Mouse (Mus musculus) kidney, postnatal 0 days (tissue): Measurements from ENCODE around the gene Dnah2. TPM values are rescaled to one million over a fixed set of nuclear protein-coding genes. Genes with fewer than 3 reads are reported as not detected.

Experiments used
- ATAC-seq: fragments of 200-750 bp; cut with Nextera tagmentation; replicated peaks from 2 replicates; pipeline ENCODE4 v1.8.0; 2017; ENCODE audit warnings: low read depth, moderate number of reproducible peaks, moderate TSS enrichment, moderate library complexity; ENCODE audit not compliant: low FRiP score
- DNase-seq: peaks from one replicate; pipeline ENCODE4 v3.0.0-alpha.2; 2016; ENCODE audit warnings: low spot score
- H3K27ac ChIP-seq: fragments of 300-500 bp; sonication (generic); 2 replicates; pipeline ENCODE4 v1.5.1; 2014; ENCODE audit warnings: mild to moderate bottlenecking
- H3K27me3 ChIP-seq: fragments of 300-500 bp; sonication (generic); 2 replicates; pipeline ENCODE4 v1.6.1; 2014; ENCODE audit warnings: low read length, mixed read lengths; ENCODE audit not compliant: insufficient read depth
- H3K36me3 ChIP-seq: fragments of 300-500 bp; sonication (generic); 2 replicates; pipeline ENCODE4 v1.6.1; 2014; ENCODE audit warnings: low read length, mixed read lengths; ENCODE audit not compliant: insufficient read depth
- H3K4me1 ChIP-seq: fragments of 300-500 bp; sonication (generic); replicated peaks from 2 replicates; pipeline ENCODE4 v1.6.1; 2014; ENCODE audit warnings: antibody characterized with exemption, low read length, mixed read lengths; ENCODE audit not compliant: insufficient read depth
- H3K4me2 ChIP-seq: fragments of 300-500 bp; sonication (generic); 2 replicates; pipeline ENCODE4 v1.6.1; 2014; ENCODE audit warnings: mild to moderate bottlenecking, low read length, moderate library complexity, mixed read lengths
- H3K4me3 ChIP-seq: fragments of 300-500 bp; sonication (generic); replicated peaks from 2 replicates; pipeline ENCODE4 v1.5.1; 2014; ENCODE audit warnings: low read depth, low read length
- H3K9ac ChIP-seq: fragments of 300-500 bp; sonication (generic); 2 replicates; pipeline ENCODE4 v1.6.1; 2014; ENCODE audit warnings: low read depth, low read length
- H3K9me3 ChIP-seq: fragments of 300-500 bp; sonication (generic); replicated peaks from 2 replicates; pipeline ENCODE4 v1.6.1; 2016; ENCODE audit warnings: low read length, inconsistent platforms, mixed read lengths
- CTCF ChIP-seq: IDR thresholded peaks from 2 replicates; pipeline ENCODE4 v1.5.1; 2016; ENCODE audit warnings: antibody characterized with exemption, low read depth, mild to moderate bottlenecking, moderate library complexity
- WGBS: fragments of 180-500 bp; shearing (Covaris S2); extraction: QIAGEN DNeasy Blood & Tissue Kit; methylation state at CpG from one replicate; pipeline ENCODE4 v1.1.7; 2014; 5-methylcytosine and 5-hydroxymethylcytosine counted together
- polyA plus RNA-seq: library from polyadenylated mRNA; unstranded; fragments of >200 nt; fragmentation: Nextera tagmentation; extraction: Ambion mirVana; gene quantifications from 2 replicates; pipeline ENCODE4 v1.2.1, GENCODE M21; 2015

The Dnah2 gene
- polyA plus RNA-seq, 1 experiment from 2014 or later, result 0.32 TPM

DNA sequence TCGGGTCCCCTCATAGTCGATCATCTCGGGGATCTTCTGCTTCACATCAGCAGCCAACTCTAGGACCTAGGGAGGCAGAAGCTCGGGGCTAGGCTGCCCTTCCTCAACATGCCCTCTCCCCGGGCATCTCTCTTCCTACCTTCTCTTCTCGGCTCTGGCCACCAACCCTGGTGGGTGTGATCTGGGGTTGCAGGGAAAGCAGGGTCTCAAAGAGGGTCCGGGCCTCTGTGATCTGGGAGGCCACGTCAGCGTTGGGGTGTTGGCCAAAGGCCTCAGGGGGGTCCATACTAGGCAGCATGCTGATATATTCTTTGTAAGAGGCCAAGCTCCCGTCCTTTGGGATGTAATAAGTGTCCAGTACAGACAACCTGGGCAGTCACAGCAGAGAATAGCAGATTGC, 126.1 kb downstream of the Dnah2 start:
- H3K36me3 ChIP-seq, result no peaks in the 10 kb centered on the region
- H3K27me3 ChIP-seq, result 0 out of 2 replicates have a peak, but pooled peaks cover 2% of the 10 kb centered on the region
- H3K9ac ChIP-seq, result no peak overlapping the region
- no peaks in the 10 kb centered on the region for H3K9me3 ChIP-seq
- ATAC-seq (no peak), DNase-seq (no peak)
- no peak overlapping the region for H3K27ac ChIP-seq
- no peak overlapping the region for H3K4me3 ChIP-seq
- H3K4me2 ChIP-seq, result no peak overlapping the region
- TF ChIP-seq CTCF, result no peak
- 94% methylated on average over 10 of the region's 10 CpGs for WGBS
- peaks cover 6% of the 10 kb centered on the region; the same call in 1 of the 2 replicates for H3K4me1 ChIP-seq

DNA sequence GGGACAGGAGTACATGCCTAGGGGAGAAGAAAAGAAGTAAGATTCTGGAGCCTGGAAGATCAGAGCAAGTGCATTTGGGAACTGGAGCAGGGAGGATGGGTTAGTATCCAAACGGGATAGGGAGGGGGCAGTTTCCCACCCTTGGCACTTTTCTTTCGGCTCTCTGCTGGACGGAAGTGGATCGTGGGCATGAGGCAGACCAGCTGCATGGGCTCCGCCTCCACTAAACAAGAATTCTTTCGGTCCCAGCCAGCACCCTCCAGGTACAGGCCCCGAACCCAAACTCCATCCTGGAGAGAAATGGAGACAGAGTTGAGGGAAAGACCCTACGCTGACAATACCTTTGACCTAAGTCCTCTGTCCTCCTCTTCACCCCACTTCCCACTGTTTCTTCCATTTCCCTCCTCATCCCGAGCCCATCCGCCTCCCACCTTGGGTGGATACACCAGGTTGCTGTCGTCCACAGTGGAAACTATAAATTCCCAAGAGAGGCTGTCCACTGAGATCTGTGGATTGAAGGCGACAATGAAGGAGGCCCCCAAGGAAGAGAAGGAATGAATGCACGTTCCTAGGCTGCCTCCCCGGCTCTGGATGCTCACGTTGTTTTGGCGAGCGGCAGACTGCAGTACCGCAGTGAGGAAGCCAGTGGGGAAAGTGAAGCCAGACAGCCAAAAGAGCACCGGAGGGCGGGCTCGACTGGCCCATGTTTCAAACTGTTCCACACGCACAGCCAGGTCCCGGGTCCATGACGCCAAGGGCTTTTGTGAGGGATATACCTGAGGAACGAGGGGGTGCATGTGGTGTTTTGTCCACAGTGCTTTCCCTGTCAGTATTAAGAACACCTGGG, 127.6 kb downstream of the Dnah2 start:
- 15% methylated on average over 25 of the region's 25 CpGs for WGBS
- Histone ChIP-seq H3K9me3 (no peaks in the 10 kb centered on the region), H3K4me2 (peak overlapping the region; percentile 95; the same call in 1 of the 2 replicates), H3K4me3 (no peak overlapping the region), H3K9ac (no peak overlapping the region), H3K4me1 (peaks cover 12% of the 10 kb centered on the region; the same call in 1 of the 2 replicates), H3K36me3 (no peaks in the 10 kb centered on the region), H3K27me3 (0 out of 2 replicates have a peak, but pooled peaks cover 2% of the 10 kb centered on the region), H3K27ac (no peak overlapping the region)
- TF ChIP-seq CTCF, result no peak
- ATAC-seq, result no peak
- no peak for DNase-seq

DNA sequence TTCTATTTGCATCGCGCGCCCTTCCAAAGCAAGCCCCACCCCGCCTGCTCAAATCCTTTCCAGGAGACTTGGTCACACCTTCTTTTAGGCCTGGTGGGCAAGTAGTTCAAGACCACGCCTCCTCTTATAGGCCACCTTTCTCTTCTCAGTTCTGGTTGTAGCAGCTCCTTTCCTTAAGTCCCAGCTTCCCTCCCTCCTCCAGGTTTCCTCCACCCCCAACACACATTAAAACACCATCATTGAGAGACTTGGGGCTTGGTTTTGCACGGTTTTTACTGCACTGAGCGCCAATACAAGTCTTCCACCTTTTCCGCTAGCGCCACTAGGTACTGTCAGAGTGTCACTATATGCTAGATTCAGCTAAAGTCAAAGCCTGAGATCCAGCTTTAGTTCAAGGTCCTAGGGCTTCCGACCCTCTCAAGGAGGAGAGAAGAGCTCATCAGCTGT, 128.3 kb downstream of the Dnah2 start:
- H3K4me3 ChIP-seq, result peak overlapping the region; percentile 73
- H3K4me1 ChIP-seq, result peaks cover 12% of the 10 kb centered on the region; the same call in 1 of the 2 replicates
- H3K9ac ChIP-seq, result no peak overlapping the region
- 0 out of 2 replicates have a peak, but pooled peaks cover 2% of the 10 kb centered on the region for H3K27me3 ChIP-seq
- H3K36me3 ChIP-seq, result no peaks in the 10 kb centered on the region
- H3K4me2 ChIP-seq, result peak overlapping the region; percentile 95
- 17% methylated on average over 10 of the region's 10 CpGs for WGBS
- DNase-seq (no peak), ATAC-seq (no peak)
- H3K9me3 ChIP-seq, result no peaks in the 10 kb centered on the region
- no peak overlapping the region for H3K27ac ChIP-seq
- TF ChIP-seq CTCF, result no peak

DNA sequence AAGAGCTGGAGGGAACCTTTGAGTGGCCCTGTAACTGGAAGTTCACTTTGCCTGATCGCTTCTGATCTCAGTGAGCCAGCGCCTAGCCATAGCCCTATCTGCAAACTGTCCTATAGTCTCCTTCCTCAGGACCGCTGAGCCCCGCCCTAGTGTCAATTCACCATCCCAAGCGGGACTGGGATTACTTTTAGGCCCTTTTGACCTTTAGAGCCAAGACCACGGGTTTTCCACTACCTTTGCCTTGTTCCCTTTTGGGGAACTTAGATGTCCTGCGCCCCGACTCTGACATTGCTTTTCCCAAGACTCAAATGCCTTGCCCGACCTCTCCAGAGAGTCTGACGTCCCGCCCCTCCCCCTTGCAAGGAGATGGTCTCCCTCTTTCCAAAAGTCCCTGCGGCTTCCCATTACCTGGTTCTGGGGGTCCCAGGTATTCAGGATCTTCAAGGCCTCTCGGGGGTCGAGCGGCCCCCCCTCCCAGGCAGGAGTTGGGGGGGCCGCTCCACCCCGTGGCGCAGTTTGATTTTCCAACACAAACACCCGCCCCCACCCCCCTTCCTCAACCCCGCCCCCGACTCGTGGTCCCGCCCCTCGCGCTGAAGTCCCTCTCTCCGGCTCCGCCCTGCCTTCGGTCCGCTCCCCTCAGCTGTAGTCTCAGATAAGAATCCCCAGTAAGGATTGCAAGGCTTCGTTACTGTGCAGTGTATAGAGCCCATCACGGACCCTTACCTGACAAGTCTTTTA, 128.9 kb downstream of the Dnah2 start:
- 0 out of 2 replicates have a peak, but pooled peaks cover 2% of the 10 kb centered on the region for H3K27me3 ChIP-seq
- H3K4me2 ChIP-seq, result peak overlapping the region; percentile 95
- ATAC-seq, result no peak
- under 1% methylated on average over 30 of the region's 31 CpGs for WGBS
- peak overlapping the region; percentile 51 for H3K9ac ChIP-seq
- no peaks in the 10 kb centered on the region for H3K36me3 ChIP-seq
- H3K4me3 ChIP-seq, result peak overlapping the region; percentile 73
- peak overlapping the region; percentile 99 for H3K27ac ChIP-seq
- peaks cover 14% of the 10 kb centered on the region for H3K4me1 ChIP-seq
- TF ChIP-seq CTCF, result no peak
- H3K9me3 ChIP-seq, result no peaks in the 10 kb centered on the region
- peak; percentile 69 for DNase-seq

DNA sequence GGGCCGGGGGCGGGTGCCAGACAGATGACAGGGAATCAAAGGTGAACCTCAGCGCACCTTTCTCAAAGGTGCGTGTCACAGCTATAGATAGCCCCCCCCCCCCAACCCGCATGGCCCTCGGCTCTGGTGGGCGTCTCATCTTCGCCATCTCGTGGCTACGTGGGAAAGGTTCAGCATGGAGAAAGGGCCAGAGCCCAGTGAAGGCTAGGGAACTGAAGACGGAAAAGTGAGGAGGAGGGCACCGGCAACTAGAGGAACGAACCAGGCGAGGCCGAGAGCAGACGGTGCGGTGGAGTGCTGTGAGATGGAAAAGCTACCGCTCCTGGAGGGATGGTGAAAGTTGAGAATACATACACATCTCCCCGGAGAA, 129.5 kb downstream of the Dnah2 start:
- peak overlapping the region; percentile 99 for H3K27ac ChIP-seq
- peak; percentile 86 for DNase-seq
- ATAC-seq, result no peak
- WGBS, result under 1% methylated on average over 19 of the region's 19 CpGs
- no peaks in the 10 kb centered on the region for H3K9me3 ChIP-seq
- H3K4me2 ChIP-seq, result peak overlapping the region; percentile 95
- H3K4me1 ChIP-seq, result peaks cover 18% of the 10 kb centered on the region
- H3K36me3 ChIP-seq, result no peaks in the 10 kb centered on the region
- peak; percentile 73 for TF ChIP-seq CTCF
- H3K9ac ChIP-seq, result peak overlapping the region; percentile 51
- peak overlapping the region; percentile 73 for H3K4me3 ChIP-seq
- 0 out of 2 replicates have a peak, but pooled peaks cover 2% of the 10 kb centered on the region for H3K27me3 ChIP-seq
